Mouse (Mus musculus): Measurements from ENCODE around the gene Gm17606. TPM values are rescaled to one million over a fixed set of nuclear protein-coding genes. Genes with fewer than 3 reads are reported as not detected.

The Gm17606 gene
- total RNA-seq, 1 experiment from 2014 or later, result not detected

GRCm38 (mm10) chr14:54686522-54687143, 45.9 kb downstream of the Gm17606 start, which contains the start of gene Acin1:
Acin1 (minus strand) TSS chr14:54686931.
- ATAC-seq (replicated peaks in 1 of 2; ENCODE audit: insufficient read depth in 1 of 2, low FRiP score in 2 of 2, low TSS enrichment in 1 of 2, low read depth in 1 of 2, poor library complexity in 2 of 2, severe bottlenecking in 2 of 2), result peak; percentile 88 to 90

- ATAC-seq (replicated peaks in 1 of 2; ENCODE audit: insufficient read depth in 1 of 2, low FRiP score in 2 of 2, low TSS enrichment in 1 of 2, low read depth in 1 of 2, poor library complexity in 2 of 2, severe bottlenecking in 2 of 2), result no peak
Observed at GRCm38 (mm10) chr14:54687251-54687650, 46.5 kb downstream of the Gm17606 start.

- 0 out of 4 replicates have a peak, but pooled peaks of 1 of the 2 experiments have one; percentile 2 for ATAC-seq (replicated peaks in 1 of 2; ENCODE audit: insufficient read depth in 1 of 2, low FRiP score in 2 of 2, low TSS enrichment in 1 of 2, low read depth in 1 of 2, poor library complexity in 2 of 2, severe bottlenecking in 2 of 2)
Observed at GRCm38 (mm10) chr14:54695042-54695441, 54.3 kb downstream of the Gm17606 start.

GRCm38 (mm10) chr14:54696752-54697151, 56.0 kb downstream of the Gm17606 start:
- ATAC-seq (replicated peaks in 1 of 2; ENCODE audit: insufficient read depth in 1 of 2, low FRiP score in 2 of 2, low TSS enrichment in 1 of 2, low read depth in 1 of 2, poor library complexity in 2 of 2, severe bottlenecking in 2 of 2), result no peak

Other genes starting within 250 kb of the Gm17606 start
- 1.9 and 3.5 TPM in 2 replicates for gene Slc7a7, start 223.2 kb upstream of the Gm17606 start, total RNA-seq (2017)
- 103 and 131 TPM in 2 replicates for gene Mrpl52, start 214.0 kb upstream of the Gm17606 start, total RNA-seq (2017)
- 6.5 and 7.5 TPM in 2 replicates for gene Mmp14, start 209.3 kb upstream of the Gm17606 start, total RNA-seq (2017)
- gene Lrp10, start 176.8 kb upstream of the Gm17606 start, total RNA-seq (2017), result 20.5 and 38.3 TPM in 2 replicates
- 1.8 and 2.5 TPM in 2 replicates for gene Rem2, start 164.9 kb upstream of the Gm17606 start, total RNA-seq (2017)
- gene Prmt5, start 123.4 kb upstream of the Gm17606 start, total RNA-seq (2017), result 52.4 and 53.1 TPM in 2 replicates
- gene Haus4, start 86.3 kb upstream of the Gm17606 start, total RNA-seq (2017), result 68.6 and 76.0 TPM in 2 replicates
- 0.74 and 1.3 TPM in 2 replicates for gene Ajuba, start 63.4 kb upstream of the Gm17606 start, total RNA-seq (2017)
- gene 4931414P19Rik, start 35.0 kb upstream of the Gm17606 start, total RNA-seq (2017), result 3.8 and 15.3 TPM in 2 replicates
- 27.2 and 41.8 TPM in 2 replicates for gene Psmb5, start 22.9 kb upstream of the Gm17606 start, total RNA-seq (2017)
- not detected in 2 replicates for gene Psmb11, start 19.5 kb upstream of the Gm17606 start, total RNA-seq (2017)
- 1.4 and 2.3 TPM in 2 replicates for gene Cdh24, start 412 bp downstream of the Gm17606 start, total RNA-seq (2017)
- 34.8 and 47.8 TPM in 2 replicates for gene 1700123O20Rik, start 45.3 kb downstream of the Gm17606 start, total RNA-seq (2017)
- gene Acin1, start 46.0 kb downstream of the Gm17606 start, total RNA-seq (2017), result 261 and 357 TPM in 2 replicates
- 1.1 TPM in 1 of 2 replicates, not detected in the other for gene Gm29776, start 57.9 kb downstream of the Gm17606 start, total RNA-seq (2017)
- 11.4 and 25.4 TPM in 2 replicates for gene Cebpe, start 71.2 kb downstream of the Gm17606 start, total RNA-seq (2017)
- 2.3 and 3.2 TPM in 2 replicates for gene Slc7a8, start 141.0 kb downstream of the Gm17606 start, total RNA-seq (2017)
- not detected in 2 replicates for gene Rnf212b, start 173.2 kb downstream of the Gm17606 start, total RNA-seq (2017)
- 11.3 and 19.1 TPM in 2 replicates for gene Homez, start 230.0 kb downstream of the Gm17606 start, total RNA-seq (2017)
- 2.6 and 3.6 TPM in 2 replicates for gene Ppp1r3e, start 236.6 kb downstream of the Gm17606 start, total RNA-seq (2017)
- 6.1 and 13.1 TPM in 2 replicates for gene Bcl2l2, start 242.4 kb downstream of the Gm17606 start, total RNA-seq (2017)
- not detected in 2 replicates for gene Gm20521, start 242.5 kb downstream of the Gm17606 start, total RNA-seq (2017)